Mouse (Mus musculus) liver, embryonic 14.5 days (tissue): Measurements from ENCODE around the gene Ugt1a6b. TPM values are rescaled to one million over a fixed set of nuclear protein-coding genes. Genes with fewer than 3 reads are reported as not detected.

Experiments used
- ATAC-seq: fragments of 200-750 bp; cut with Nextera tagmentation; 2 replicates; pipeline ENCODE4 v1.8.0; 2017; ENCODE audit warnings: moderate number of reproducible peaks, mild to moderate bottlenecking, moderate library complexity; ENCODE audit not compliant: insufficient read depth
- DNase-seq, 3 experiments: peaks; one replicate each; pipeline ENCODE4 v3.0.0-alpha.2; 2012 to 2013; ENCODE audit warnings: low read depth in 3 of 3, low spot score in 3 of 3
- H3K27ac ChIP-seq: fragments of 300-500 bp; sonication (generic); 2 replicates; pipeline ENCODE4 v1.5.1; 2014; ENCODE audit warnings: moderate library complexity, mild to moderate bottlenecking, control low read depth, inconsistent platforms
- H3K27me3 ChIP-seq: fragments of 300-500 bp; sonication (generic); 2 replicates; pipeline ENCODE4 v1.6.1; 2014; ENCODE audit warnings: mild to moderate bottlenecking, low read length, moderate library complexity; ENCODE audit not compliant: control insufficient read depth, insufficient read depth
- H3K36me3 ChIP-seq: fragments of 300-500 bp; sonication (generic); replicated peaks from 2 replicates; pipeline ENCODE4 v1.6.1; 2014; ENCODE audit warnings: low read depth; ENCODE audit not compliant: control insufficient read depth, insufficient read depth
- H3K4me1 ChIP-seq, 2 experiments: fragments of 200-500 bp in 1 of 2; fragments of 300-500 bp in 1 of 2; sonication (generic) in 1 of 2; replicated peaks; 2 replicates each; pipeline ENCODE4 v1.6.1; 2012 to 2014; ENCODE audit warnings: antibody characterized with exemption in 1 of 2, inconsistent platforms in 1 of 2, low read length in 1 of 2; ENCODE audit not compliant: control insufficient read depth in 2 of 2, insufficient read depth in 2 of 2
- H3K4me2 ChIP-seq: fragments of 300-500 bp; sonication (generic); 2 replicates; pipeline ENCODE4 v1.6.1; 2014; ENCODE audit warnings: low read depth, mild to moderate bottlenecking, control low read depth, moderate library complexity
- H3K4me3 ChIP-seq, 2 experiments: fragments of 200-500 bp in 1 of 2; fragments of 300-500 bp in 1 of 2; sonication (generic) in 1 of 2; 2 replicates each; pipeline ENCODE4 v1.5.1; 2012 to 2014; ENCODE audit warnings: low read depth in 2 of 2, low read length in 2 of 2, mild to moderate bottlenecking in 2 of 2, control low read depth in 1 of 2, inconsistent platforms in 1 of 2, moderate library complexity in 1 of 2; ENCODE audit not compliant: insufficient read depth in 1 of 2
- H3K9ac ChIP-seq: fragments of 300-500 bp; sonication (generic); replicated peaks from 2 replicates; pipeline ENCODE4 v1.6.1; 2014; ENCODE audit warnings: mild to moderate bottlenecking, control low read depth, moderate library complexity
- H3K9me3 ChIP-seq: fragments of 300-500 bp; sonication (generic); 2 replicates; pipeline ENCODE4 v1.6.1; 2016; ENCODE audit warnings: low read length, mixed read lengths; ENCODE audit not compliant: control insufficient read depth
- CTCF ChIP-seq: IDR thresholded peaks from 2 replicates; pipeline ENCODE4 v1.5.1; 2016; ENCODE audit warnings: antibody characterized with exemption, low read depth, control low read depth
- EP300 ChIP-seq: IDR thresholded peaks from 2 replicates; pipeline ENCODE4 v1.6.1; 2016; ENCODE audit warnings: antibody characterized with exemption, low read depth
- WGBS: fragments of 180-500 bp; shearing (Covaris S2); extraction: QIAGEN DNeasy Blood & Tissue Kit; methylation state at CpG from one replicate; pipeline ENCODE4 v1.1.7; 2014; ENCODE audit not compliant: insufficient replicate concordance; 5-methylcytosine and 5-hydroxymethylcytosine counted together
- polyA plus RNA-seq, 2 experiments: library from polyadenylated mRNA; depleted of rRNA in 1 of 2; stranded (reverse) in 1 of 2; unstranded in 1 of 2; fragments of >200 nt; fragmentation: Nextera tagmentation in 1 of 2; extraction: Ambion mirVana in 1 of 2; gene quantifications; 2 replicates each; pipeline versions ENCODE4 v1.2.1 to v1.2.3; 2012 to 2014

Ugt1a6b gene
- polyA plus RNA-seq, 2 experiments: 3.1 to 4.8 TPM

- 37% methylated on average over 2 of the region's 2 CpGs for WGBS
- ATAC-seq: no peak
- H3K36me3 ChIP-seq: no peaks in the 10 kb centered on the region
Measured at GRCm38 (mm10) chr1:88217144-88217543, 114.1 kb downstream of the Ugt1a6b start.

GRCm38 (mm10) chr1:88217576-88217975 lies 114.5 kb downstream of the Ugt1a6b start:
- no peak overlapping the region for H3K4me3 ChIP-seq
- no peak overlapping the region for H3K4me2 ChIP-seq
- H3K4me1 ChIP-seq: no peaks in the 10 kb centered on the region
- TF ChIP-seq CTCF (no peak), EP300 (no peak)
- 27% methylated on average over 3 of the region's 3 CpGs for WGBS
- no peaks in the 10 kb centered on the region for H3K36me3 ChIP-seq
- H3K9ac ChIP-seq: no peak overlapping the region
- no peak for DNase-seq
- H3K27me3 ChIP-seq: no peaks in the 10 kb centered on the region
- no peak for ATAC-seq
- H3K27ac ChIP-seq: no peak overlapping the region
- H3K9me3 ChIP-seq: peaks cover 21% of the 10 kb centered on the region

More at GRCm38 (mm10) chr1:88217144-88217543, 114.1 kb downstream of the Ugt1a6b start:
- no peak overlapping the region for H3K4me2 ChIP-seq
- no peaks in the 10 kb centered on the region for H3K27me3 ChIP-seq
- H3K4me1 ChIP-seq: no peaks in the 10 kb centered on the region
- H3K9me3 ChIP-seq: peaks cover 21% of the 10 kb centered on the region
- H3K4me3 ChIP-seq: no peak overlapping the region
- no peak for TF ChIP-seq CTCF
- no peak for TF ChIP-seq EP300
- no peak overlapping the region for H3K27ac ChIP-seq
- DNase-seq: no peak
- no peak overlapping the region for H3K9ac ChIP-seq

GRCm38 (mm10) chr1:88218051-88218450 lies 115.0 kb downstream of the Ugt1a6b start:
- DNase-seq (no peak), ATAC-seq (no peak)
- WGBS: 51% methylated on average over 9 of the region's 9 CpGs
- Histone ChIP-seq H3K36me3 (no peaks in the 10 kb centered on the region), H3K4me2 (no peak overlapping the region), H3K4me3 (no peak overlapping the region), H3K4me1 (no peaks in the 10 kb centered on the region), H3K27me3 (no peaks in the 10 kb centered on the region), H3K27ac (no peak overlapping the region), H3K9me3 (peaks cover 17% of the 10 kb centered on the region), H3K9ac (no peak overlapping the region)
- no peak for TF ChIP-seq CTCF
- TF ChIP-seq EP300: no peak

GRCm38 (mm10) chr1:88218591-88218990 lies 115.5 kb downstream of the Ugt1a6b start:
- Histone ChIP-seq H3K9ac (no peak overlapping the region), H3K27ac (no peak overlapping the region), H3K27me3 (no peaks in the 10 kb centered on the region), H3K4me3 (no peak overlapping the region), H3K36me3 (no peaks in the 10 kb centered on the region), H3K4me2 (no peak overlapping the region), H3K9me3 (peaks cover 11% of the 10 kb centered on the region), H3K4me1 (no peaks in the 10 kb centered on the region)
- TF ChIP-seq CTCF: no peak
- TF ChIP-seq EP300: no peak
- ATAC-seq (no peak), DNase-seq (no peak)
- 37% methylated on average over 4 of the region's 4 CpGs for WGBS

GRCm38 (mm10) chr1:88219054-88219453 lies 116.0 kb downstream of the Ugt1a6b start:
- no peak for DNase-seq
- Histone ChIP-seq H3K27me3 (no peaks in the 10 kb centered on the region), H3K27ac (no peak overlapping the region), H3K9ac (no peak overlapping the region), H3K4me3 (no peak overlapping the region), H3K4me1 (no peaks in the 10 kb centered on the region), H3K36me3 (no peaks in the 10 kb centered on the region), H3K4me2 (no peak overlapping the region), H3K9me3 (peaks cover 7% of the 10 kb centered on the region)
- ATAC-seq: no peak
- TF ChIP-seq EP300 (no peak), CTCF (no peak)
- WGBS: 7% methylated on average over 1 of the region's 1 CpGs

GRCm38 (mm10) chr1:88220336-88220735 lies 117.3 kb downstream of the Ugt1a6b start:
- Histone ChIP-seq H3K9me3 (peaks cover 4% of the 10 kb centered on the region), H3K4me2 (no peak overlapping the region), H3K36me3 (no peaks in the 10 kb centered on the region), H3K27ac (no peak overlapping the region), H3K27me3 (no peaks in the 10 kb centered on the region), H3K4me3 (no peak overlapping the region), H3K9ac (no peak overlapping the region), H3K4me1 (no peaks in the 10 kb centered on the region)
- no peak for DNase-seq
- ATAC-seq: no peak
- no peak for TF ChIP-seq EP300
- no peak for TF ChIP-seq CTCF
